Mouse (Mus musculus) spleen, adult 12 weeks (tissue): Measurements from ENCODE around the gene Nsf.
A peak's percentile ranks its signal among the peaks of the same experiment; 100 is the strongest.
"Not testable (repeated sequence)": the region's sequence is repeated elsewhere in the genome, so short reads cannot be mapped to it uniquely, and the experiment has no call there.

Experiments used
- DNase-seq: peaks from one replicate; pipeline ENCODE4 v3.0.0; 2022; ENCODE audit warnings: low spot score

The Nsf gene

DNA sequence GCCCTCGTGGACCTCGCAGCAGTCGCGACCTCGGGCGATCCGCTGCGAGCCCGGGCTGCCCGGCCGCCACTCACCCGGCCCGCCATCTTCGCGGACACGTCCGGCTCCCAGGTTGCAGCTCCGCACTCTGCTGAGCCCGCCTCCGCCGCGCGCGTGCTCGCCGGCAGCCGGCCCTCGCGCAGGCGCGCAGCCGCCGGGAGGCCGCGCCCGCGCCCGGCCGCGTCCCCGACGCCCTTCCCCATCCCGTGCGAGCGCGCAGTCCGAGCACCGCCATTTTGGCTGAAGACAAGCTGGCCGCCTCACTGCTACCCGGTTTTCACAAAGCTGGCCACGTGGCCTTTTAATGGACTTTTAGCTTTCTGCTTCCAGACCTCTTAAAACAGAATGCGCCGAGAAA lies at the start of gene Nsf:
Nsf (minus strand) TSS at position 161 of the 397 bp plus-strand sequence.
- peak; percentile 80 for DNase-seq

DNA sequence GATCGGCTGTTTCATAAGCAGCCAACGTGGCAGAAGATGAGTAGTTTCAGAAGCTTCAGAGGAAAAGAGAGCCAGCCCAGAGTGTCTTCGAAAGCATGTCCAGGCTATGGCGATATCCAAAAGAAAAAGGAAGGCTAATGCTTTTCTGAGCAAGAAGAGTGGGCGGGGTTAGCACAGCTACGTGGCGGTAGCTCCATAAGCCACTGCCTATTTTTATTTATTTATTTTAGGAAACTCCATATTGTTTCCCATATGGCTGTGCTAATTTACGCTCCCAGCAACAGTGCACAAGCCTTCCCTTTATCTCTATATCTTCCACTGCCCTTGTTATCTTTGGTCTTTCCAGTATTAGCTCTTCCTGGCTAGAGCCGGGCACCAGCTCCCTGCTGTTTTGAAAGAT lies 49.5 kb upstream of the Nsf start:
- no peak for DNase-seq

GRCm38 (mm10) chr11:104002191-104002590 lies 48.3 kb upstream of the Nsf start:
- DNase-seq = no peak

DNA sequence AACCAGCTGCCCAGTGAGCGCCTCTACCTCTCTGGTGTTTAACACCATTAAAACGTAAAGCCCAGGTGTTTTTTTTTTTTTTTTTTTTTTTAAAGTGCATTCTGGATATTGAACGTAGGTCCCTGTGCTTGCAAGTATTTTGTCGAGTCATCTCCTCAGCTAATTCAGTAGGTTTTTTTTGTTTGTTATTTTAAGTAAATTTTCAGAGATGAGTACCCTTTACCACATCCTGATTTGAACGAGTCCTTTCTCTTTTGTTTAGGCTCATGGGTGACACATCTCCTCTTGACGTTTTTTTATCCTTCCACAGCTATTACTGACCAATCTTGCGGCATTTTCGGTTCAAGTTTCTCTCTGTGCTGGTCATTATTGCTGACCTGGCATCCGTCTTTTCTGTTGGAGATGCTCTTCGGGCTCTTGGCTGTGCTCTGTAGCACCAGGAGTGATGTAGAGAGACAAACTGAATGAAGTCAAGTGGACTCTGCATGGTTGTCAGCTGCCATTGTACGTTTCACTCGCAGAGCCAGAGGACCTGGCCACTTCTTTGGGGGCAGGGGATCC lies 47.6 kb upstream of the Nsf start:
- DNase-seq = no peak

DNA sequence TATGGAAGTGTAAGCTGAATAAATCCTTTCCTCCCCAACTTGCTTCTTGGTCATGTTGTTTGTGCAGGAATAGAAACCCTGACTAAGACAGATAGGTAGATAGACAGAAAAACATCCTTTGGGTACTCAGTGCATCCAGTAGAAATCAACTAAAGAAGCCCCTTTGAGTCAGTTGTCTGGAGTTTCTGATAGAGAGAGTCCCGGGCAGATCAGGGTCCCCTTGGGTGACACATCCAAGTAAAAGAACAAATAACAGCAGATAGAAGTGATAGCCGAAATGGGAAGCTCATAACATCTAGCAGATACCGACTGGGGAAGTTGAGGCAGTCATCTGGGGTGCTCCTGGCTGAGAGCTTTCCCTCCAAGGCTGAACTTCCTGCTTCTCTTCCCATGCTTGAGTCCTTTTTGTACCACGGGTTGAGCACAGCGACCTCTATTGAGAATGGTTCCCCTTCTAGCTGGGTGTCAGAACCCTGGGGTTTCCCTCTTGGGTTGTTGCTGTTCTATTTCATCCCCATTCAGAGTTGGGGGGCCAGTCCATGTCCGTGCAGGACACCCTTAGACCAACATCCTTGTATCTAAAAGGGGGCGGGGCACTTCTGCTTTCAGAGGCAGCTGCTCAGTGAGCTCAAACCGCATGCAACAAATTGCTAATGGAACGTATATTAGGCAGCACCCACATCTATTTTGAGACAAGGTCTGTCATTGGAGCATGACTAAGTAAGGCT lies 47.0 kb upstream of the Nsf start:
- DNase-seq = peak; percentile 26

DNA sequence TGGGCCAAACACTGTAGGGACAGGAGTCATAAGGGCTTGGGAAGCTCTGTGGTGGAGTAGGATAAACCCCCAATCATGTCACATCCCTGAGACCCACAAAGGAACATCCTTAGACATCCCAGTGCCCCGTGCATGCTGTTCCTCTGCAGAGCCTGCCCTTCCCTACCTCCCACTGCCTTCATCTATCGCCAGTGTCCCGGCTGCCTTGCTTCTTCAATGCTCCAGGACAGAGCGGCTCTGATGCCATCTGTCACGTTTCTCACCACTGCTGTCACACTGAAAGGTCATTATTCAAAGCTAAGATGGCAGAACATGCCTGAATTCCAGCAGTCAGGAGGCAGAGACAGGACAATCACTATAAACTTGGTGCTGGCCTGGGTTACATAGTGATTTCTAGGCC lies 44.9 kb upstream of the Nsf start:
- DNase-seq = no peak

GRCm38 (mm10) chr11:103997385-103997784 lies 43.5 kb upstream of the Nsf start:
- DNase-seq = peak; percentile 53

DNA sequence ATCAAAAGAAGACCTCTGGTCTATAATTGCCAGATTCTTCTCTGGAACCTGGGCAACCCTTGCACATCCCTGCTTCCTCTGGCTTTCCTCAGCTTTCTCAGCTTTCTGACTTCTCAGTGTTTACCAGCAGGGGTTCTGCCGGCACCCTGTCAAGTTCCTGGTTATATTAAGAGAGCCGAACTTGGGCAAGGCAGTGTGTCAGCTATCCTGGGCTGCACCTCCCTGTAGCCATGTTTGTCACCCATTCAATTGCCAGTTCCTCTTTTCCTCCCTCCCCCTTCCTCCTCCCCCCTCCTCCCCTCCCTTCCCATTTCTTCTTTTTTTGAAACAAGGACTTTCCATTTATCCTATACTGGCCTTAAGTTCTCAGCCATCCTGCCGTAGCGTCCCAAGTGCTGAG lies 38.8 kb upstream of the Nsf start:
- DNase-seq = no peak

- DNase-seq = not testable (repeated sequence)
Observed at GRCm38 (mm10) chr11:103990049-103990557, 36.2 kb upstream of the Nsf start.

- peak; percentile 53 for DNase-seq
Observed at GRCm38 (mm10) chr11:103987423-103987822, 33.6 kb upstream of the Nsf start.

GRCm38 (mm10) chr11:103984067-103984466 lies 30.2 kb upstream of the Nsf start:
- DNase-seq = no peak

DNA sequence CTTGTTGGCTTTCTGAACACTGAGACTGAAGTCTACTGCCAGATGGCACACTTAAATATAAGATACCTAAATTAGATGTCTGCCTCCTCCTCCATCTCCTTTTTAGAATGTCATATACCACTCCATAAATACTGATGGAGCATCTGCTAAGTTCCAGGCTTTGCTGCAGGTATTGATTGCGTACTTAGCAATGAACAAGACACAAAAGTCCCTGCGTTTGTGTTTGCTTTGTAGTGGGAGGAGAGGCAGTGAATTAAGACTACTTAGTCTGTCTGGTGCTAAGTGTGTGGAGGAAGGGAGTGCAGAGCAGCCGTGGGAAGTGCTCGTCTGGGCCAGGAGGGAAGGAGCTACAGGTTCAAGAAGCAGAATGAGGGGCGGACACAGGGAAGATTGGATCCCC lies 28.0 kb upstream of the Nsf start:
- DNase-seq = no peak

DNA sequence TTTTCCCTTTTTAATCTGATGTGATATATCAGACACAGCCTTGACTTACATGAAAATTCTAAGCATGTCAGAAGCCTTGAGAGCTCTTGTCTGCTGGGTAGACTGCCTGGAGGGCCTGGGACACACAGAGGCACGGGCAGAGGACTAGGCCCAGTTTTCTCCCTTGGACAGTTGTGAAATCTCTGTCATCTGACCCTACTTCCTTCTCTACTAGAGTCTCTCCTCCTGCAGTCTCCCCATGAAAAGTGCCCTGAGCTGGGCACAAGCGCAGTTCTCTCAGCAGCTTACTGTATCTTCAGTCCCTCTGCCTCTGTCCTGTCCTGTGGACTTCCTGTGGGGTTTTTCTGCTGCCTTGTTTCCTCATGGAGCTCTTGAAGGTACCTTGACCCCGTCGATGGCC lies 25.5 kb upstream of the Nsf start:
- no peak for DNase-seq

DNA sequence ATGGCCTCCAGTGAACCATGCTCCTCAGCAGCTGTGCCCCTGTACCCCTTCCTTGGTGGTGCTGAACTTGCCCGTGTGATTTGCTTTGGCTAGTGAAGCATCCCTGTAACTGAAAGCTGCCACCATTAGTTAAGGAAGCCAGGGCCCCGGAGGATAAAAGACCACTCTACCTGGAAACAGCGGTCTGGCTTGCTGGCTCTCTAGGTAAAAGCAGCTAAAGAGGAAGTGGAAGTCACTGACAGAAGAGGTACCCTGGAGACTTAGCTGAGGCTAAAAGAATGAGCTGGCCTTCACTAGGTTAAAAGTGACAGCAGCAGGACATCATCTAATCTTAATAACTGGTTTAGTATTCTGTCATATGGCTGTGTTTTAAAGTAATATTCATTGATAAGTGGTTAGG lies 17.0 kb upstream of the Nsf start:
- no peak for DNase-seq

DNA sequence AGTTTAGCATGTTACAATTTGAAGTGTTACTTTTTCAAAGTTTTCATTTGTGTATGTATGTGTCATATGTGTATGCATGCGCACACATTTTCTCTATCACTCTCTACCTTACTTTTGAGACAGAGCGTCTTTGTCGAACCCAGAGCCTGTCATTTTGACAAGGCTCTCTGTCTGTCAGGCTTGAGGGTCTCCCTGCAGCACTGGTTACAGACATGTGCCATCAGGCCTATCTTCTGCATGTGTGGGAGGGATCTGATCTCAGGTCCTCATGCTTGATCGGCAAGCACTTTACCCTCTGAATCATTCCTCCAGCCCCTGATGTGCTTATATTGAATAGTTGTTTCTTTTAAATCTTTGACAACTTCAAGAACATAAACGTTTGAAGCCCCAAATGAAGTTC lies 15.4 kb upstream of the Nsf start:
- DNase-seq = no peak

DNA sequence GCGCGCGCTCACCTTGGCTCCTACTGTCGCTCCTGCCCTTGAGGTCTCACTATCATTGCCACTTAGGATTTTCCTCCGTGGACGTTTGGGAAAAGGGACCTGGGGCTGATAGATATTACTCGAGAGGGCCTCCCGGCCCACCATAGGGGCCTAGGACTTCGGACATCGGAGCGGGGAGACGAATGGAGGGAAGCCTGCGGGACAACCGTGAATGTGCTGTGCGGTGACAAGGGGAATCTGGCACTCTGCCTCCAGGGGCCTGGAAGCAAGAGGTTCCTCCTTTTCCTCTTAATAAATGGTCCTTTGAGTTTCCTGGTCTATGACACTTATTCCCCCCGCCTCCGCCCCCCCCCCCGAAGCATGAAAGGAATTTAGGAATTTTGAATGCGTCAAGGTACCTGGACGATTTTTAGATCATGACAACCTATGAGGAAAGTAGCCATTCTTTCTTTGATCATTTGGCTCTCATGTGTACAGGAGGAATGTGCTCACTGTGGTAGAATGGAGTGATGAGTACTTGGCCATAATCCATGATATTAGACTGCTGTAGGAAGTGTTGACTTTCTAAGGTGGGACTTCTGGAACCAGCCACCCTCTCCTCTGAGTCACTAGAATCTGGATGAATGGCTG lies 13.4 kb upstream of the Nsf start:
- no peak for DNase-seq

DNA sequence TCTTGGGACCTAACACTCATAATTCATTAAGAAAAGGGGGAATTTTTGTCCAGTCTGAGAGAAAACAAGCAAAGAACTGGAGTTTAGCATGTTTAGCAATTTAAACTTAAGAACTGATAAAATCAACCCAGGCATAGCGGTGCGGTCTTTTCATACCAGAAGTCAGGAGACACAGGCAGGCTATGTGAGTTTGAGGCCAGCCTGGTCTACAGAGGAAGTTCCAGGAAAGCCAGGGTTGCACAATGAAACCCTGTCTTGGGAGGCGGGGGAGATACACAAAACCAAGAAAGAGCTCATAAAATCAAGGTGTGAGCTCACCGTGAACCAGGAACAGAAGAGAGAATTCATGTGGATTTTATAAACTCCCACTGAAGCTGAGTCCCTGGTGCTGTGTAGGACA lies 3.0 kb upstream of the Nsf start:
- DNase-seq = no peak

DNA sequence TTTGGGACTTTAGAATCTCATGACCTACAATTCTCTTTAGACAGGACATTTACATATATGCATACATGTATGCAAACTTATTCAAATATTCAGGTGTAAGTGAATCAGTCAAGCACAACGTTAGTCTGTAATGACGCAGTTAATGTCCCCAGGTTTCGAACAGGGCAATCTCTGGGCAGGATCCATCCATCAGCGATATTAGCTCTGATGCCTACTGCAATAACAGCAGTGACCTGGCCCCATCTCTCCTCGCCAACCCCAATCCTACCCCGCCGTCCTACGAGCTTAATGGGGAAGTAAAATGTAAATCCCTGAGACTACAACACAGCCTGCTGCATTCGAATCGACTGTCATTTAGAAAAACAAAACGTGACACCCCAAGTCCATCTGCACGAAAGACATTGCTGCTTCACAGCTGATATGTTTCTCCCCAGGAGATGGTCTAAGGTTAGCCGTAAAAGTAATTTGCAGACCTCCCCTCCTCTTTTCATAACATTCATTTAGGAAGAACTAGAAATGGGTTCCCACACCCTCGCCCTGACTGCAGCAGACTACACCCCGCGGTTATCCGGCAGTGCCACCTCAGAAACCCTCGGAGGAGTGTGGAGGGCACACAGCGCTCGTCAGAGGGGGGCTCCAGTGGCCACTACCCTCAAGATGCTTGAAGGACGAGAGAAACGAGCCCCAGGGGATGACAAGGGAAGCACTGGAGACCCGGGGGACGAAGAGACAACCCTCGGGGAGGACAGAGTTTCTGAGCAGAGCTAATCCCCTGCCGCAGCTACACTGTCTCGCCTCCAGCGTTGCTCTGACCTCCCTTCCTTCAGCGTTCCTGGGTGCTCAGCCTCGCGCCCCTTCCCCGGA lies 592 bp downstream of the Nsf start:
- peak; percentile 11 for DNase-seq

GRCm38 (mm10) chr11:103952635-103953031 lies 1.2 kb downstream of the Nsf start:
- DNase-seq = no peak

DNA sequence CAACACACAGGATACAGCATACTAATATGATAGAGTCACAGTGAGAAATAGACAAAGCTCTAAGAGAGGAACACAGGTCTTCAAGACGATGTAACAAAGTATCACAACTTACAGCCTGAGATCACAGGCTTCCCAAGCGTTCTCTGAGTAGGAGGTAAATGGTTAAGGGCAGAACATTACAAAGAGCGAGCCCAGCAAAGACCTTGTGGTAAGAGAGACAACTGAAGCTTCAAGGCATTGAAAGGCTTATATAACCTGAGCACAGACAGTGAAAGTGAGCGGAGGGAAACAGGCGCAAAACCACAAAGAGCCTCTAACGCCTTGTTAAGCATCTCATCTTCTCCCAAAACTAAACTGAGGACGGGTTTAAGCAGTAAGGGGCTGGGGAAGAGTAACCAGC lies 2.8 kb downstream of the Nsf start:
- no peak for DNase-seq

- DNase-seq = no peak
Observed at GRCm38 (mm10) chr11:103948952-103949351, 4.9 kb downstream of the Nsf start.

DNA sequence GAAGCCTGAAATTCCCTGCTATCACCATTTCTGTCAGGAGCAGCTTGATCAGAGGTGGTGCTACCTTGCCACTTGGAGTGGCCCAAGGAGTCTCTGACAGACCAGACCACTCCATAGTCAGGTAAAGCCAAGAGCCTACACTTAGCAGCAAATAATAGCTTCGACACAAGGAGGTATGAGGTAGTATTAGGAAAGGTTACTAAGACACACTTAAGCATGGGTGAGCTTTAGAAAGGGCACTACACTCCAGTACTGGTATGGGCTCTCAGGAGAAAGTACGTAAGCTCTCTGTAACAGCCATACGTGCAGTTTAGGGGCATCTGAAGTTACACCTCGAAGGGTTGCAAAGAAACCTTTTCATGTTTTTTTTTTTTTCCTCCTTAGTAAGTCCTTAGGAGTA lies 11.1 kb downstream of the Nsf start:
- no peak for DNase-seq

DNA sequence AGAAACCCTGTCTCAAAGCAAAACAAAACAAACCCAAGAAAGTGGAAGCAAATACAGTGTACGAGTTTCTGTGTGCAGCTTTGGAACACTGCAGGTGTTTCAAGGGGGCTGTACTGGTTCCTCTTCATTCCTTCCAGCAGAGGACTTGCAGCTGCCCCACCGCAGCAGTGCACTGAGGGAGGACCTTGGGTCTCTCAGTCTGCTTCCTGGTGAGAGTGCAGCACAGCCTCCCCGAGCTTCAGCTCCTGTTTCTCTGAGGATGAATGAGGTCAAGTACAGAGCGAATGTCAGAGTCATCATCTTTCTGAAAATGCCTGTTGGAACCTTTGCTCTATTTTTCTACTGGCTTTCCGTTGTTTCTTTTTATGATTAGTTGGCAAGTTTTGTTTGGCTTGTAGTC lies 12.5 kb downstream of the Nsf start:
- no peak for DNase-seq
